In genomic region chr13:24816125-24817092, GRCm38 (mm10) we compare ENCODE assay signal across 8 mouse cellular contexts. TPM values are rescaled to one million over a fixed set of nuclear protein-coding genes. Genes with fewer than 3 reads are reported as not detected.
DNase-seq lines count a peak whose midpoint lies in the region; ATAC-seq lines count a peak whose summit lies in the region.

No protein-coding gene starts in this region.

- H3K4me2 ChIP-seq in lung, embryonic 15.5 days = no peak overlapping the region
- H3K4me2 ChIP-seq in forebrain, embryonic 15.5 days (replicated peaks) = no peak overlapping the region
- no peak overlapping the region for H3K4me2 ChIP-seq in midbrain, embryonic 14.5 days (ENCODE audit: low read length)

- WGBS in lung, embryonic 15.5 days = 61% methylated on average over 4 of the region's 4 CpGs
- WGBS in forebrain, embryonic 15.5 days = 79% methylated on average over 4 of the region's 4 CpGs
- 69% methylated on average over 4 of the region's 4 CpGs for WGBS in midbrain, embryonic 14.5 days

- peaks cover 31% of the 10 kb centered on the region for H3K36me3 ChIP-seq in lung, embryonic 15.5 days
- H3K36me3 ChIP-seq in forebrain, embryonic 15.5 days = peaks cover 34% of the 10 kb centered on the region
- peaks cover 39% of the 10 kb centered on the region for H3K36me3 ChIP-seq in midbrain, embryonic 14.5 days (ENCODE audit: control insufficient read depth, insufficient read depth, low read length)

- no peaks in the 10 kb centered on the region for H3K27me3 ChIP-seq in lung, embryonic 15.5 days
- H3K27me3 ChIP-seq in forebrain, embryonic 15.5 days = no peaks in the 10 kb centered on the region
- H3K27me3 ChIP-seq in midbrain, embryonic 14.5 days (ENCODE audit: control insufficient read depth, insufficient read depth, low read length) = no peaks in the 10 kb centered on the region

- no peaks in the 10 kb centered on the region for H3K4me1 ChIP-seq in lung, embryonic 15.5 days
- H3K4me1 ChIP-seq in forebrain, embryonic 15.5 days = no peaks in the 10 kb centered on the region
- H3K4me1 ChIP-seq in midbrain, embryonic 14.5 days (ENCODE audit: control insufficient read depth, insufficient read depth, low read length) = no peaks in the 10 kb centered on the region

- H3K27ac ChIP-seq in lung, embryonic 15.5 days = no peak overlapping the region; the same call in 1 of the 2 replicates
- H3K27ac ChIP-seq in forebrain, embryonic 15.5 days (replicated peaks) = no peak overlapping the region
- H3K27ac ChIP-seq in midbrain, embryonic 14.5 days (replicated peaks; ENCODE audit: low read depth, low read length) = no peak overlapping the region

- intact Hi-C loops in gastrocnemius, postnatal 36 days (cut with DNase I) = no loop called here
- intact Hi-C loops in left cerebral cortex, postnatal 10 days (cut with DNase I) = no loop called here

- peak; percentile 64 for ATAC-seq in lung, embryonic 15.5 days (ENCODE audit: borderline replicate concordance, extremely low read depth, low FRiP score, low TSS enrichment)
- peak; percentile 77 for ATAC-seq in forebrain, embryonic 15.5 days (replicated peaks)
- ATAC-seq in midbrain, embryonic 14.5 days (ENCODE audit: low FRiP score, low TSS enrichment) = peak; percentile 75

- no peak overlapping the region for H3K4me3 ChIP-seq in lung, embryonic 15.5 days
- H3K4me3 ChIP-seq in forebrain, embryonic 15.5 days = no peak overlapping the region
- H3K4me3 ChIP-seq in midbrain, embryonic 14.5 days (replicated peaks; ENCODE audit: low read depth, low read length) = no peak overlapping the region

- H3K9me3 ChIP-seq in lung, embryonic 15.5 days = no peaks in the 10 kb centered on the region
- H3K9me3 ChIP-seq in forebrain, embryonic 15.5 days = no peaks in the 10 kb centered on the region
- H3K9me3 ChIP-seq in midbrain, embryonic 14.5 days (ENCODE audit: control insufficient read depth, low read length) = no peaks in the 10 kb centered on the region

- no peak overlapping the region for H3K9ac ChIP-seq in lung, embryonic 15.5 days
- H3K9ac ChIP-seq in forebrain, embryonic 15.5 days (replicated peaks) = no peak overlapping the region
- no peak overlapping the region for H3K9ac ChIP-seq in midbrain, embryonic 14.5 days (replicated peaks; ENCODE audit: low read length)

- no peak for DNase-seq in lung, postnatal 10 days
- DNase-seq in kidney, postnatal 25 days = peak; percentile 43 to 83
- DNase-seq in midbrain, embryonic 14.5 days = no peak
- no peak for DNase-seq in gastrocnemius, postnatal 36 days
- DNase-seq in T-cell, adult 2 months (ENCODE audit: low spot score) = no peak
- DNase-seq in left cerebral cortex, postnatal 10 days (ENCODE audit: extremely low spot score in 1 of 2, low spot score in 2 of 2) = no peak

RNA-seq across cellular contexts. Expression of gene Acot13, which starts 14.9 kb away (rescaled TPM):
- polyA plus RNA-seq in lung, embryonic 15.5 days (2015; fragmentation: Nextera tagmentation; extraction: Ambion mirVana) = 65.4 and 68.6 TPM in 2 replicates
- polyA plus RNA-seq in forebrain, embryonic 15.5 days (2015; fragmentation: Nextera tagmentation; extraction: Ambion mirVana) = 58.8 and 60.0 TPM in 2 replicates
- polyA plus RNA-seq in midbrain, embryonic 14.5 days (2014; fragmentation: Nextera tagmentation; extraction: Ambion mirVana) = 40.3 and 46.3 TPM in 2 replicates
- total RNA-seq in gastrocnemius, postnatal 36 days (2021) = 100 to 1,000 TPM; 124 to 130 TPM
- total RNA-seq in left cerebral cortex, postnatal 10 days (2021) = 10 to 100 TPM; 42.0 to 49.5 TPM

RNA-seq across cellular contexts. Expression of gene BC005537, which starts 15.0 kb away (rescaled TPM):
- 16.8 and 19.0 TPM in 2 replicates for polyA plus RNA-seq in lung, embryonic 15.5 days (2015; fragmentation: Nextera tagmentation; extraction: Ambion mirVana)
- 29.0 and 30.8 TPM in 2 replicates for polyA plus RNA-seq in forebrain, embryonic 15.5 days (2015; fragmentation: Nextera tagmentation; extraction: Ambion mirVana)
- polyA plus RNA-seq in midbrain, embryonic 14.5 days (2014; fragmentation: Nextera tagmentation; extraction: Ambion mirVana) = 51.8 and 76.3 TPM in 2 replicates
- 10 to 100 TPM; 44.6 to 46.4 TPM for total RNA-seq in gastrocnemius, postnatal 36 days (2021)
- 100 to 1,000 TPM; 224 TPM for total RNA-seq in left cerebral cortex, postnatal 10 days (2021)

RNA-seq across cellular contexts. Expression of gene Tdp2, which starts 15.1 kb away (rescaled TPM):
- 57.6 and 58.9 TPM in 2 replicates for polyA plus RNA-seq in lung, embryonic 15.5 days (2015; fragmentation: Nextera tagmentation; extraction: Ambion mirVana)
- polyA plus RNA-seq in forebrain, embryonic 15.5 days (2015; fragmentation: Nextera tagmentation; extraction: Ambion mirVana) = 46.5 and 48.9 TPM in 2 replicates
- 36.4 and 40.4 TPM in 2 replicates for polyA plus RNA-seq in midbrain, embryonic 14.5 days (2014; fragmentation: Nextera tagmentation; extraction: Ambion mirVana)
- 1 to 10 TPM; 6.0 to 9.0 TPM for total RNA-seq in gastrocnemius, postnatal 36 days (2021)
- total RNA-seq in left cerebral cortex, postnatal 10 days (2021) = 10 to 100 TPM; 21.5 to 22.4 TPM

RNA-seq across cellular contexts. Expression of gene D130043K22Rik, which starts 28.5 kb away (rescaled TPM):
- 0.13 and 0.25 TPM in 2 replicates for polyA plus RNA-seq in lung, embryonic 15.5 days (2015; fragmentation: Nextera tagmentation; extraction: Ambion mirVana)
- polyA plus RNA-seq in forebrain, embryonic 15.5 days (2015; fragmentation: Nextera tagmentation; extraction: Ambion mirVana) = 2.9 and 3.2 TPM in 2 replicates
- 3.5 and 4.2 TPM in 2 replicates for polyA plus RNA-seq in midbrain, embryonic 14.5 days (2014; fragmentation: Nextera tagmentation; extraction: Ambion mirVana)
- total RNA-seq in gastrocnemius, postnatal 36 days (2021) = not detected
- total RNA-seq in left cerebral cortex, postnatal 10 days (2021) = 10 to 100 TPM; 30.4 to 33.3 TPM

RNA-seq across cellular contexts. Expression of gene Gmnn, which starts 54.7 kb away (rescaled TPM):
- 114 and 123 TPM in 2 replicates for polyA plus RNA-seq in lung, embryonic 15.5 days (2015; fragmentation: Nextera tagmentation; extraction: Ambion mirVana)
- 41.1 and 50.3 TPM in 2 replicates for polyA plus RNA-seq in forebrain, embryonic 15.5 days (2015; fragmentation: Nextera tagmentation; extraction: Ambion mirVana)
- 16.0 and 24.1 TPM in 2 replicates for polyA plus RNA-seq in midbrain, embryonic 14.5 days (2014; fragmentation: Nextera tagmentation; extraction: Ambion mirVana)
- 1 to 10 TPM; 2.9 to 4.7 TPM for total RNA-seq in gastrocnemius, postnatal 36 days (2021)
- total RNA-seq in left cerebral cortex, postnatal 10 days (2021) = 1 to 10 TPM; 3.8 to 4.0 TPM

Comparison
In these comparisons a context has a peak if more than half of its experiments do, and no peak if none do; other contexts are left out.
1. DNase-seq: peak in kidney, postnatal 25 days (2 of 2); none in lung, postnatal 10 days (single experiment), midbrain, embryonic 14.5 days (single experiment), gastrocnemius, postnatal 36 days (0 of 2), T-cell, adult 2 months (single experiment) and left cerebral cortex, postnatal 10 days (0 of 2).
2. Peak in every context shown above with its lines, with median percentiles within 50 percentile points of each other: ATAC-seq.